Mouse (Mus musculus) intestine, embryonic 15.5 days (tissue): ENCODE measurements at regions not wholly inside any gene's neighbourhood (a gene's known extent, or its start where the extent isn't known, plus 50 kb on each side); places are given as distances from the start of the nearest gene placed in this dataset.
A peak's percentile ranks its signal among the peaks of the same experiment; 100 is the strongest.

Source experiments
- ATAC-seq: fragments of 200-750 bp; cut with Nextera tagmentation; 2 replicates; pipeline ENCODE4 v1.8.0; 2017; ENCODE audit warnings: moderate TSS enrichment, moderate library complexity
- H3K27ac ChIP-seq: fragments of 300-500 bp; sonication (generic); 2 replicates; pipeline ENCODE4 v1.5.1; 2015; ENCODE audit warnings: mild to moderate bottlenecking, inconsistent platforms
- H3K27me3 ChIP-seq: fragments of 300-500 bp; sonication (generic); replicated peaks from 2 replicates; pipeline ENCODE4 v1.6.1; 2015; ENCODE audit warnings: inconsistent platforms
- H3K36me3 ChIP-seq: fragments of 300-500 bp; sonication (generic); 2 replicates; pipeline ENCODE4 v1.6.1; 2015; ENCODE audit warnings: inconsistent platforms
- H3K4me1 ChIP-seq: fragments of 300-500 bp; sonication (generic); replicated peaks from 2 replicates; pipeline ENCODE4 v1.6.1; 2015; ENCODE audit warnings: inconsistent platforms
- H3K4me2 ChIP-seq: fragments of 300-500 bp; sonication (generic); replicated peaks from 2 replicates; pipeline ENCODE4 v1.6.1; 2015; ENCODE audit warnings: mild to moderate bottlenecking, inconsistent platforms
- H3K4me3 ChIP-seq: fragments of 300-500 bp; sonication (generic); replicated peaks from 2 replicates; pipeline ENCODE4 v1.5.1; 2015; ENCODE audit warnings: inconsistent platforms
- H3K9ac ChIP-seq: fragments of 300-500 bp; sonication (generic); 2 replicates; pipeline ENCODE4 v1.6.1; 2015; ENCODE audit warnings: inconsistent platforms
- H3K9me3 ChIP-seq: fragments of 300-500 bp; sonication (generic); 2 replicates; pipeline ENCODE4 v1.6.1; 2016; ENCODE audit warnings: inconsistent platforms
- WGBS: fragments of 180-500 bp; shearing (Covaris S2); methylation state at CpG from one replicate; pipeline ENCODE4 v1.1.7; 2015; 5-methylcytosine and 5-hydroxymethylcytosine counted together

DNA sequence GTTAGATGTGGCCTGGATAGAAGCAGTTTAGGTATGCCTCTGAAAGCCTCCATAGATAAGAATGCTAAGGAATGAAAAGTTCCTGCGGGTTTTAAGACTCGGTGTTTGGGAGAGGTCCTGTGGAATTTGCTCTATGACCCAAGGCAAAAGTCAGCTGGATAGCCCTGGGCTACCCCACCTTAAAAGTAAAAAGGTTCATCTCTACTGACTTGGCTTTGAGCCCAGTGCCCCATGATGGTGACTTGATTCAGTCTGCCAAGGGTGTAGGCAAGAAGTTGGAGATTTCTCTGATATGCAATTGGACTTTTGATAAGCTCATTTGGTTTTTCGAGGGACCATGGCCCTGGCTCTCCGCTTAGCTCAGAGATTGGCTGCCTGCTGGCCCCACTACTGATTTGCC lies 78.8 kb upstream of the Herc3 start:
- H3K4me3 ChIP-seq = no peak overlapping the region
- H3K27me3 ChIP-seq = no peaks in the 10 kb centered on the region
- no peaks in the 10 kb centered on the region for H3K9me3 ChIP-seq
- no peak overlapping the region for H3K9ac ChIP-seq
- no peaks in the 10 kb centered on the region for H3K4me1 ChIP-seq
- H3K4me2 ChIP-seq = no peak overlapping the region
- no peak overlapping the region for H3K27ac ChIP-seq
- no peaks in the 10 kb centered on the region for H3K36me3 ChIP-seq
- ATAC-seq = no peak
- 90% methylated on average over 4 of the region's 4 CpGs for WGBS

DNA sequence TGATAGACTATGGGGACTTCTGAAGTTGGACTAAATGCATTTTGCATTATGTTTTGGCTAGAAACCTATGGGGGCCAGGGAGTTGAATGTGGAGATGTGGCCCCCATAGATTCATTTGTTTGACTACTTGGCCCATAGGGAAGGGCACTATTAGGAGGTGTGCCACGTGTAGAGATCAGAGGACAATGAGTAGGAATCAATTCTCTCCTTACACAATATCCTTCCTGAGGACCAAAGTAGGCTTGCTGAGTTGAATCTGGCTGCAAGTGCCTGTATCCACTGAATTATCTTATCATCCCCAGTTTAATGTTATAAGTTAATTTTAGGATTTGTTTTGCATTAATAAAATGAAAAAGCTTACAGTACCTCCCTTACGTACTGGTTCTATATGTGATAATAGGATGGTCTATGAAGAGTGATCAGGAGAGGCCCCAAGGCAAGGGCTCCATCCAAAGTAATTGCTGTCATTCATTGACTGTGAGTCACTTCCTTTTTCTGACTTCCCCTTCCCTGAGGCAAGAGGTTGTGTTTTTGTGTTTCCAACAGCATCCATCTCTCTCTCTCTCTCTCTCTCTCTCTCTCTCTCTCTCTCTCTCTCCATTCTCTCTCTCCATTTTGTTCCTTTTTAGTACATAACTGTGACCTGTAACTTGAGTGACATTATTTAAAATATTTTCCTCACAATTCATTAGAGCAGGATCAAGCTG lies 74.8 kb upstream of the Herc3 start:
- Histone ChIP-seq H3K4me2 (no peak overlapping the region), H3K27ac (no peak overlapping the region), H3K4me1 (no peaks in the 10 kb centered on the region), H3K9ac (no peak overlapping the region), H3K27me3 (no peaks in the 10 kb centered on the region), H3K36me3 (no peaks in the 10 kb centered on the region), H3K4me3 (no peak overlapping the region), H3K9me3 (no peaks in the 10 kb centered on the region)
- no peak for ATAC-seq
- WGBS = 54% methylated on average over 2 of the region's 2 CpGs

DNA sequence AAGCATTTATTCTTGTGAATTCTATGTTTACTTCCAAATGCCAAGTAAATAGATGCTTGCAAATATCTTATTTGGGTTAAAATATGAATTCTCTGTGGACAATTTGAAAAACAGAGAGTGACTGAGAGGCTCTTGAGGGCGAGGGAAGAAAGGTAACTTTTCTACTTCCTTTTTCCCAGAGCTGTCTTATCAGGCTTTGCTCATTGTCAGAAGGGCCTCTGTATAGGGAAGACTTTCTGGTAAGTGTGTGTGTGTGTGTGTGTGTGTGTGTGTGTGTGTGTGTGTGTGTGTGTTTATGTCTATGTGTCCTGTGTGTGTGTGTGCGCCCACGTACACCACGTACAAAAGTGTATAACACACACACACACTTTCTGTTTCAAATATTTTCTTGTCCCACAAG lies 73.9 kb upstream of the Herc3 start:
- no peaks in the 10 kb centered on the region for H3K36me3 ChIP-seq
- no peak overlapping the region for H3K27ac ChIP-seq
- 85% methylated on average over 4 of the region's 4 CpGs for WGBS
- H3K27me3 ChIP-seq = no peaks in the 10 kb centered on the region
- no peaks in the 10 kb centered on the region for H3K4me1 ChIP-seq
- H3K9me3 ChIP-seq = no peaks in the 10 kb centered on the region
- H3K4me3 ChIP-seq = no peak overlapping the region
- H3K9ac ChIP-seq = no peak overlapping the region
- H3K4me2 ChIP-seq = no peak overlapping the region
- ATAC-seq = no peak

DNA sequence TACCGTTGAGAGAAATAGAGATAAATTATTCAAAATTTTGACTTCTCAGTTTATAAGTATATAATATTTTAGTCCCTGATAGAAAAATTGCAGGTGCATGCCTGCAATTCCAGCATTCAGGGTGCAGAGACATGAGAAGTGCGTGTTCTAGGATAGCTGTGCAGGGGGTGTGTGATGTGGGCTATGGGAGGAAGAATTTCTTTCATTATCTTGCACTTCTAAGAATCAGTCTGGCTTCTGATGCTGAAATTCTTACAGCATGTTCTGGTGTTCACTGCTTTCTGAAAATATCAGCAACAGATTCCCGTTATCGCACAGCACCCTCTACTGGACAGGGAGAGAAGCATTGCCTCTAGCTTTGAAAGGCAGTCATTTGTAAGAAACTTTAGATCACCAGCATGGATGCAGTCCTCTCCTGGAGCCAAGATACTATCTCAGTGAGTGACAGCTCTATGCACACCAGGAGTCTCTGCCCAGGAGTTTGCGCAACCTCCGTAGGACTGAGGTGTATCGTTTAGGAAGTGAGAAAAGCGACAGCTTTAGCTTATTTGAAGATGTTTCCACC lies 60.5 kb upstream of the Herc3 start:
- peak; percentile 47 for ATAC-seq
- Histone ChIP-seq H3K4me1 (no peaks in the 10 kb centered on the region), H3K36me3 (no peaks in the 10 kb centered on the region), H3K9ac (no peak overlapping the region), H3K27me3 (no peaks in the 10 kb centered on the region), H3K27ac (no peak overlapping the region), H3K4me2 (no peak overlapping the region), H3K4me3 (no peak overlapping the region), H3K9me3 (no peaks in the 10 kb centered on the region)
- 18% methylated on average over 8 of the region's 8 CpGs for WGBS

DNA sequence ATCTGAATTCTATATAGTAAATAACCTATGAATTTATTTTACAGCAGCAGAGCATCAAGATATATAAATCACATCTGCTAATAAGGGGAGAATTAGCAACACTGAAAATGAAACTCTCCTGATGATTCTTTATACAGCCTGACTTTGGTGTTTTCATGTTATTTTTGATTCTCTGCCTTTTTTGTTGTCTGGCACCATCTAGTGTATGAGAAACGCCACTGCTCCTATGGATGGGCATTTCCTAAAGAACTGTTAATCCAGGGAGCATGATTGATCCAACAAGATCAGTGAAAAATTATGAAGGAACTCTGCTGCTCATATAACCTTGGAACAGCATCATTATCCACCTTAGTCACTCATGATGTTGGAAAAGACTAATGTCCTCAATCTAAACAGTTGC lies 59.3 kb upstream of the Herc3 start:
- H3K4me2 ChIP-seq = no peak overlapping the region
- WGBS = 3% methylated on average over 1 of the region's 1 CpGs
- no peak for ATAC-seq
- no peak overlapping the region for H3K4me3 ChIP-seq
- H3K36me3 ChIP-seq = no peaks in the 10 kb centered on the region
- H3K9ac ChIP-seq = no peak overlapping the region
- H3K27me3 ChIP-seq = no peaks in the 10 kb centered on the region
- H3K27ac ChIP-seq = no peak overlapping the region
- no peaks in the 10 kb centered on the region for H3K9me3 ChIP-seq
- H3K4me1 ChIP-seq = no peaks in the 10 kb centered on the region
